Mouse (Mus musculus): ENCODE measurements at regions not wholly inside any gene's neighbourhood (a gene's known extent, or its start where the extent isn't known, plus 50 kb on each side); places are given as distances from the start of the nearest gene placed in this dataset.

DNA sequence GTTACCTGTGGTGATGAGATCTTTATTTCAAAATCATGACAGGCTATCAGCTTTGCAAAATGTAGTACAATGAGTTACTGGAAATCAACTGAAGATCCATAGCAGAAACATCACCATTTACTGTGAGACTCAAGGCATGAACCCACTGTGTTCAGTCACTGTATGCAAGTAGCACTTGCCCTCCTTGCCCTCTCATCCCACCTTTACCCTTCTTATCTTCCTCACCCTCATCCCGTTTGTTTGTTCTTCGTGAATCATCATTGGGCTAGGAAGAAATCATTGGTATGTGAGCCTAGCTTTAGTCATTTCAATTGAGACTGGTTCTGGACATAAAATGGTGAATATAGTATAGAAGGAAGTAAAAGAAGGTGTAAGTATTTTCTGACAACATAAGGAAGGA is 223.6 kb downstream of the Gm5447 start:
- Histone ChIP-seq H3K36me3 (replicated peaks) (no peaks in the 10 kb centered on the region), H3K4me1 (no peaks in the 10 kb centered on the region), H3K4me3 (no peak overlapping the region), H3K27ac (no peak overlapping the region), H3K9me3 (no peaks in the 10 kb centered on the region), H3K27me3 (ENCODE audit: poor library complexity, severe bottlenecking) (no peaks in the 10 kb centered on the region)
- no peak for DNase-seq (ENCODE audit: extremely low spot score, low spot score)
- WGBS = 87% methylated on average over 2 of the region's 2 CpGs

DNA sequence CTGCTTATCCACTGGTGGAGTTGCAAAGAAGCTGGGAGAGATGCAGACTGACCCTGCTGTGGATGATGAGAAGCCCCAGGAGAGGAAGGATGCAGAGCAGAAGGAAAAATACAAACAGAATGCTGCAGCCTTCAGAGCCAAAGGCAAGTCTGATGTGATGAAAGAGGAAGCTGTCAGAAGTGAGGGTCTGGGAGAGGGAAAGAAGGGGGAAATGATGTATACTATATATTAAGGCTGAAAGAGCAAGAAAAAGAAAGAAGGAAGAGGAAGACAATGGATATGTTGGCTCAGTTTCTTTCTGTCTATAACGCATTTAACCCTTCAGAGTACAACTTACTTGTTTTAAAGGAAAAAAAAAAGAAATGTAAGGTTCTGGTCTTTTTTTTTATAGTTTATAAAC is 225.4 kb downstream of the Gm5447 start:
- no peaks in the 10 kb centered on the region for H3K9me3 ChIP-seq
- H3K4me3 ChIP-seq = no peak overlapping the region
- H3K27me3 ChIP-seq (ENCODE audit: poor library complexity, severe bottlenecking) = no peaks in the 10 kb centered on the region
- WGBS = 97% methylated on average over 1 of the region's 1 CpGs
- DNase-seq (ENCODE audit: extremely low spot score, low spot score) = no peak
- no peak overlapping the region for H3K27ac ChIP-seq
- no peaks in the 10 kb centered on the region for H3K4me1 ChIP-seq
- H3K36me3 ChIP-seq (replicated peaks) = no peaks in the 10 kb centered on the region

DNA sequence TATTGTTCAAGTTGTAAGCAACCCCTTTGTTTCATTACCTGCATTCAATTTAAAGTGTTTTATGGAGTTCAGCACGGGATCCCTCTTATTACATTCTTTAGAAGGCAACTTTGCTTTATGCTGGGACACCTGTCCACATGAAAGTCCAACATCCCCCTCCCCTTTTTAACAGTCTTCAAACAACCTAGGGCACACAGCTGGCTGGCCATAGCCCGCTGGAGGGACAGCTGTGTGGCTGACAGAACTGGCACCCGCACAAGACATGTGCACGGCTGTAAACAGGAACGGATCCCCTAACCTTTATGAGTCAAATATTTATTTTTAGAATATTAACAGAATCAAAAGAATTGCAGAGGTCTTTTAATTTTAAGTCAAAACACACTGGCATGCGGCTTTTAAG is 230.1 kb downstream of the Gm5447 start:
- H3K27ac ChIP-seq = no peak overlapping the region
- H3K4me3 ChIP-seq = no peak overlapping the region
- WGBS = 87% methylated on average over 6 of the region's 6 CpGs
- no peak for DNase-seq (ENCODE audit: extremely low spot score, low spot score)
- no peaks in the 10 kb centered on the region for H3K27me3 ChIP-seq (ENCODE audit: poor library complexity, severe bottlenecking)
- H3K4me1 ChIP-seq = no peaks in the 10 kb centered on the region
- no peaks in the 10 kb centered on the region for H3K36me3 ChIP-seq (replicated peaks)
- H3K9me3 ChIP-seq = no peaks in the 10 kb centered on the region

DNA sequence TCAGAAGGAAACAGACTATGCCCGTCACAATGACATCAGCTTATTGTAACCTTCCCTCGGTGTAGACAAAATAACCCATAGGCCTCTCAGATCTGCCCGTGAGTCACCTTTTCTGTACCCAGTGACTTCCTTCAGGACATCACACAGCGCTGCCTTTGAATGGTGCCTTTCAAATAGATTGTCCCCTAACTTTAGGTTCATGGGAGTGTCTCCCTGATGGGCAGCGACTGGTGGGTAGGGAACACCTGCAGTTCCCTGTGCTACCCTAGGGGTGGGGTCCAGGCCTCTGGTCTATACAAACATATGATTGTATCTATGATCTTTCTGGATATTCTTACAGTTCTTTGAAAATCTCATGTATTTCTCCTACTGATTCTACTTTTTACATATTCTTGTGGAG is 232.4 kb downstream of the Gm5447 start:
- Histone ChIP-seq H3K27ac (no peak overlapping the region), H3K9me3 (no peaks in the 10 kb centered on the region), H3K4me3 (no peak overlapping the region), H3K36me3 (replicated peaks) (no peaks in the 10 kb centered on the region), H3K4me1 (no peaks in the 10 kb centered on the region), H3K27me3 (ENCODE audit: poor library complexity, severe bottlenecking) (no peaks in the 10 kb centered on the region)
- whole genome bisulfite sequencing = 50% methylated on average over 5 of the region's 5 CpGs
- no peak for DNase-seq (ENCODE audit: extremely low spot score, low spot score)

DNA sequence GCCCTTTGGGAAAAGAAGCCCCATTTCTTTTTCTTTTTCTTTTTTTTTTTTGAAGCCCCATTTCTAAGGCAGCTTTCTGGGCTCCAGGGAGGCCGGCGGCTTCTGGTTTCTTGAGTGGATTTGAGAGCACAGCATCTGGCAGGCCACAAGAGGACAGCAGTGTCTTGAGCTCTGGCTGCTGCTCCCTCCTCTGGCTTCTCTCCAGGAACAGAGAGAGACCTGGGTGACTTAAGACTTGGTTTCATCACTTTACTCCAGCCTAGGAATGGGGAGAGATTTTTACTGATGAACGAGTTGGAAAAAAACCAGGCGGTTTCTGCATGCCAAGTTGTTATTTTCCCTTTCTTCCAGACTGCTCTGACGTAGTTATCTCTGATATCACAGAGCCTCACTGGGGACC is 233.7 kb downstream of the Gm5447 start:
- no peaks in the 10 kb centered on the region for H3K36me3 ChIP-seq (replicated peaks)
- no peaks in the 10 kb centered on the region for H3K9me3 ChIP-seq
- 78% methylated on average over 5 of the region's 5 CpGs for WGBS
- no peak for DNase-seq (ENCODE audit: extremely low spot score, low spot score)
- H3K27ac ChIP-seq = no peak overlapping the region
- H3K27me3 ChIP-seq (ENCODE audit: poor library complexity, severe bottlenecking) = no peaks in the 10 kb centered on the region
- H3K4me1 ChIP-seq = no peaks in the 10 kb centered on the region
- no peak overlapping the region for H3K4me3 ChIP-seq

DNA sequence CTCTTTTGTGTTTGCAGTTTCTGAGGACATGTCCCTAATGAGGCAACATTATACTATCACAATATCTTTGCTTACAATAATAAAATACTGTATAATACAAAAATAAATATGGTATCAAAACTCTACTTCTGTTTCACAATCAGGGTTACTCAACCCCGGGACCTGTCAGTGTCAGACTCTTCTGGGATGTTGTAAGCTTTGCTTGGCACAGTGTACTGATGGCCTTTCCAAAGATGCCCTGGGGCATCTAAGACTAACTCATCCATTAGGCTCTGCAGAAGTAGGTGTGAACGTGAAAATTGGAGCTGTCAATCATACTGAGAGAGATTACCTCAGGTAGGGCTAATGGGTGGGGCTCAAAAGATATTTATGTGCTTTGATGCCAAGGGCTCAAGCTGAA is 249.0 kb downstream of the Gm5447 start:
- 85% methylated on average over 2 of the region's 2 CpGs for WGBS
- DNase-seq (ENCODE audit: extremely low spot score, low spot score) = no peak
- no peaks in the 10 kb centered on the region for H3K27me3 ChIP-seq (ENCODE audit: poor library complexity, severe bottlenecking)
- no peak overlapping the region for H3K27ac ChIP-seq
- no peaks in the 10 kb centered on the region for H3K9me3 ChIP-seq
- H3K4me3 ChIP-seq = no peak overlapping the region
- H3K36me3 ChIP-seq (replicated peaks) = no peaks in the 10 kb centered on the region
- H3K4me1 ChIP-seq = no peaks in the 10 kb centered on the region

DNA sequence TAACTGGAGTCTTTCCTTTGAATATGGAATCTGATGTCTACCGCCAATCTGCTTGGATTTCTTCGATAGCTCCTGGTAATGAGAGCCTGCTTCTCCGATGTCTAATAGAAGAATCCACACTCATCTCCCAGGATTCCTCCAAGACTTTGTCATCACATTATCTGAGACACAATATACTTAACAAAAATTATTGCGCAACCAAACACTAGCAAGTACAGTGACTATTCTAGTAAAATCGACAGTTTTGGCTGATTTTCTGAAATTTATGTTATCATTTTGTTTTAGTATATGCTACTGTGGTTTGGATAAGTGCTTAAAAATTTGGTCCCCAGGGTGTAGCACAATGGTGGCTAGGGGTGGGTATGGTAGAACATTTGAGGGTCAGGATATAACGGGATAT is 266.5 kb downstream of the Gm5447 start:
- H3K4me1 ChIP-seq = no peaks in the 10 kb centered on the region
- no peaks in the 10 kb centered on the region for H3K36me3 ChIP-seq (replicated peaks)
- H3K27ac ChIP-seq = no peak overlapping the region
- H3K27me3 ChIP-seq (ENCODE audit: poor library complexity, severe bottlenecking) = no peaks in the 10 kb centered on the region
- DNase-seq (ENCODE audit: extremely low spot score, low spot score) = no peak
- WGBS = 95% methylated on average over 6 of the region's 6 CpGs
- H3K4me3 ChIP-seq = no peak overlapping the region
- peaks cover 4% of the 10 kb centered on the region; the same call in 1 of the 2 replicates for H3K9me3 ChIP-seq

DNA sequence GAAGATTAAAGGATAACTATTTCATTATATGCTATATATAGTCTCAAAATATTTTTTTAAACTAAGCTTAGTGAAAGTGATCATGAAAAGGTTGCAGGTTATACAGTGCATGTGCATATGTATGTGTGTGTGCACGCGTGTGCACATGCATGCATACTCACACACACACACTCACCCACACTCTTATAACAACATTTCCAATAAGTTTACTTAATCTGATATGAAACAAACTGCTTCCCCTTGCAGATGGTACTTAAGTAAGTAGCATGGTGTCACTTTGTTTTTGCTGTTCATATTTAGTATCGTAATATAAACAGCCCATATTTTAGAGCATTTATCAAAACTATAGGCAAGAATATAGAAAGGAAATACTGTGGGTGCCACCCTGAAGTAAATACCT is 275.0 kb downstream of the Gm5447 start:
- Histone ChIP-seq H3K4me1 (no peaks in the 10 kb centered on the region), H3K4me3 (no peak overlapping the region), H3K9me3 (no peaks in the 10 kb centered on the region), H3K27me3 (ENCODE audit: poor library complexity, severe bottlenecking) (no peaks in the 10 kb centered on the region), H3K27ac (no peak overlapping the region), H3K36me3 (replicated peaks) (no peaks in the 10 kb centered on the region)
- no peak for DNase-seq (ENCODE audit: extremely low spot score, low spot score)
- WGBS = 91% methylated on average over 3 of the region's 3 CpGs

DNA sequence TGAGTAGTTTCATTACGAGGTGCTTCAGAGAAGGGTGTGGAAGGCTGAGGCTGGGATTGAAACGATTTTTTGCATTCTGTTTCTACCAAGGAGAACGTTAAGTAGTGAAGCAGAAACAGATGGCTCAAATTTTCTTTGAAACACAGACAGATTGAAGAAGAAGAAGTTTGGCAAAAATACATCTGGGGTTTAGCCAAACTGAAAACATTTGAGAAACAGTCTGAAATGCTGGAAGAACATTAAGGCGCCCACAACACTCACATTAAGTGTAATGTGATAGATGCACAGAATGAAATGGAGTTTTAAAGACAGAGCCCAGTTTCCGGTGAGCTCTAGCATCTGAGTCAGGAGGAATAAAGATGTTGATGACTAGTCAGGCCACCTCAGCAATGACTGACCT is 275.5 kb downstream of the Gm5447 start:
- no peak for DNase-seq (ENCODE audit: extremely low spot score, low spot score)

DNA sequence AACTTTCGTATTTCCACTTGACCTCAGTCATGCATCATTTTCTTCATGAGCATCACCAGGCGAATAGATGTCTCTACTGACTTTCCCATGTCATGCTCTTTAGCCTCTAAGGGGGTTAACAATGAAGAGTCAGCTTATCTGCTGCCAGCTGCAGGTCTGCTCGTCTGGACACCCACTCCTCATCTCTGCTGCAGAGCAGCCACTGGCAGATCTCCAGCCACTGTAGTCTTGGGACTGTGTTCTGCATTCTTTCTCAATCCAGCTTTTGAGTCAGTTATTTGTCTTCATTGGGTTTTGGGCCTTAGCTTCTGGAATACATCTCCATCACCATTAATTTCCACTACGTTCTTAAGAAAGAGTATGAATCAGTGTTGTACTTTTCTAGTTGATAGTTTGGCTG is 280.0 kb downstream of the Gm5447 start:
- Histone ChIP-seq H3K27ac (no peak overlapping the region), H3K9me3 (no peaks in the 10 kb centered on the region), H3K27me3 (ENCODE audit: poor library complexity, severe bottlenecking) (no peaks in the 10 kb centered on the region), H3K4me1 (no peaks in the 10 kb centered on the region), H3K4me3 (no peak overlapping the region), H3K36me3 (replicated peaks) (no peaks in the 10 kb centered on the region)
- WGBS = 84% methylated on average over 4 of the region's 4 CpGs
- DNase-seq (ENCODE audit: extremely low spot score, low spot score) = no peak

More for the DNA sequence above, 275.5 kb downstream of the Gm5447 start:
- no peak overlapping the region for H3K4me3 ChIP-seq
- H3K9me3 ChIP-seq = no peaks in the 10 kb centered on the region
- no peak overlapping the region for H3K27ac ChIP-seq
- H3K4me1 ChIP-seq = no peaks in the 10 kb centered on the region
- 82% methylated on average over 5 of the region's 5 CpGs for WGBS
- H3K27me3 ChIP-seq (ENCODE audit: poor library complexity, severe bottlenecking) = no peaks in the 10 kb centered on the region
- no peaks in the 10 kb centered on the region for H3K36me3 ChIP-seq (replicated peaks)

DNA sequence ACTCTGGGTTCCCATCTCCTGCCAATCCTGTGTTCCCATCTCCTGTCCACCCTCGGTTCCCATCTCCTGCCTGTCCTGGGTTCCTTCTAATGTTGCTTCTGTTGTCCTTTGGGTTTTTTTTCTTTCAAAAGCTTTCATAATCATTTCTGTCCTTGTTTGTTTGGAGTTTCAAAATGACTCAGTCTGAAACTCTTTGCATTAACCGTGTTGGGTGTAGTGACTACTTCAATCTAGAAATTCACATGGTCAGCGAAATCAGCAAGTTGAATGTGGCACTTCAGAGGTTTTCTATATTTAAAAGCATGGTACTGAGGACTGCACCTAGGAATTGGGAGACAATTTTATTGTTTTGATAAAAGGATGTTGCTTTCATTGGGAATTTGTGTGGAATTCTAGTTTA is 280.7 kb downstream of the Gm5447 start:
- Histone ChIP-seq H3K9me3 (no peaks in the 10 kb centered on the region), H3K36me3 (replicated peaks) (no peaks in the 10 kb centered on the region), H3K4me1 (no peaks in the 10 kb centered on the region), H3K27me3 (ENCODE audit: poor library complexity, severe bottlenecking) (no peaks in the 10 kb centered on the region), H3K27ac (no peak overlapping the region), H3K4me3 (no peak overlapping the region)
- 90% methylated on average over 3 of the region's 3 CpGs for WGBS
- no peak for DNase-seq (ENCODE audit: extremely low spot score, low spot score)

DNA sequence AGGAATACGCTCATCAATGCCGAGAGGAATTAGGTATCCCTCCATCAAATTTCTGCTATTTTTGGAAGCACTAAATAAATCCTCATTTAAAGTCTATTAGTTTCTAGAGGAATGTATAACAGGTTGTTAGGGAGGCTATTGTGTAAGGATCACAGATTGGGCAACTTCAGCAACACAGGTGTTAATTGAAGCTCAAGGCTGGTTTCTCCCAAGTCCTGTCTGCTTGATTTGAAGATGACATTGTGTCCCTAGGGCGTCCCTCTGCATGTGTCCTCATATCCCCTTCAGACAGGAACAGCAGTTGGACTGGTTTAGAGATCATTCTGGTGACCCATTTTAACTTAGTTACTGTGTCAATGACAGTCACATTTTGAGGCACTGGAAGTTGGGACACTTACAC is 281.5 kb downstream of the Gm5447 start:
- 93% methylated on average over 3 of the region's 3 CpGs for WGBS
- H3K27me3 ChIP-seq (ENCODE audit: poor library complexity, severe bottlenecking) = no peaks in the 10 kb centered on the region
- DNase-seq (ENCODE audit: extremely low spot score, low spot score) = no peak
- no peak overlapping the region for H3K4me3 ChIP-seq
- no peaks in the 10 kb centered on the region for H3K9me3 ChIP-seq
- no peaks in the 10 kb centered on the region for H3K36me3 ChIP-seq (replicated peaks)
- H3K4me1 ChIP-seq = no peaks in the 10 kb centered on the region
- no peak overlapping the region for H3K27ac ChIP-seq

DNA sequence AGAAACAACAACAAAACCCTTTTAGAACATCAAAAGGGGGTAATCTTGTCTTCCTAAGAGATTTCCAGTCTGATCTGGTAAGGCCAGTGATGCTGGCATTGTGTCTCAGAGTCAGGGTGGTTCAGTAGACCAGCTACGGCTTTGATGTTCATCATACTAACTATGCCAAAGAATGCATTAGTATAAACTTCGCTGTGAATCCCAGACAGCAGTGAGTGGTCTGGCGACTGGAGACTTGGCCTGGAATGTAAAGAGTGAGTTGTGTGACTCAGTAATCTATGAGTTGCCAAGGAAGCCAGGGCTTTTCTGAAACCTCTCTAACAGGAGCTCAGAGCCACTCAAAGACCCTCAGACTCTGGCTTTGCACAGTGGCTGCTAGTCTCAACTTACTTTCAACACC is 288.1 kb upstream of the Foxq1 start:
- WGBS = 77% methylated on average over 3 of the region's 3 CpGs
- Histone ChIP-seq H3K4me3 (no peak overlapping the region), H3K36me3 (replicated peaks) (no peaks in the 10 kb centered on the region), H3K27ac (no peak overlapping the region), H3K27me3 (ENCODE audit: poor library complexity, severe bottlenecking) (no peaks in the 10 kb centered on the region), H3K4me1 (no peaks in the 10 kb centered on the region), H3K9me3 (no peaks in the 10 kb centered on the region)
- DNase-seq (ENCODE audit: extremely low spot score, low spot score) = no peak

DNA sequence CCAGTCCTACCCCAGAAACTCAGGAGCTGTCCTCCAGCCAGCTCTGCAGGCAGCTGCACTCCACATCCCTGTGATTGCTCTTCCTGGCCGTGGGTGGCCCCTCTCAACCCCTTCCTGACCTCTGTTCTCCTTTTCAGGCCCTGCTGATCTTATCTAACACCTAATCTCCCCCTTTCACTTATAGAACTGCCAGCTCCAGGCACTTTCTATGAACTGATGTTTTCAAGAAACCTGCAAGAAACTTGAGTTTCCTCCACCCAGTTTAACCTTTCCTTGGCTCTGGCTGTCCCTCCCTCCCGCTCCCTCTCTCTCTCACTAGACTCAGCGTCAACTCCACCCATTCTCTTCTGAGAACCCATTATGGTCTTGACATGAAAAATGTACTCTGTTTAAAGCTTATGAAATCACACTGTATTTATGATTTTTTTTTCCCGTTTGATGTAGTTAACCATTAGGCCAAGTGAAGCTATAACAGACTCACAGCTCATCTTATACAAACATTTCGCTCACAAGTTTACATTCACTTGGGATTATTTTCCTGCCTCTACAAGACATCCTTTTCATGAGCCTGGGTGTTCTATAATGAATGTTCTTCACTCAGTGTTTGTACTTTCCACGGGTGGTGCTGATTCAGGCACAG is 279.8 kb upstream of the Foxq1 start:
- Histone ChIP-seq H3K9me3 (no peaks in the 10 kb centered on the region), H3K27me3 (ENCODE audit: poor library complexity, severe bottlenecking) (no peaks in the 10 kb centered on the region), H3K4me3 (no peak overlapping the region), H3K36me3 (replicated peaks) (no peaks in the 10 kb centered on the region), H3K27ac (no peak overlapping the region), H3K4me1 (0 out of 2 replicates have a peak, but pooled peaks cover 3% of the 10 kb centered on the region)
- DNase-seq (ENCODE audit: extremely low spot score, low spot score) = no peak
- 72% methylated on average over 6 of the region's 6 CpGs for WGBS
